ENCODE assay signal across 22 mouse cellular contexts in the genomic region with DNA sequence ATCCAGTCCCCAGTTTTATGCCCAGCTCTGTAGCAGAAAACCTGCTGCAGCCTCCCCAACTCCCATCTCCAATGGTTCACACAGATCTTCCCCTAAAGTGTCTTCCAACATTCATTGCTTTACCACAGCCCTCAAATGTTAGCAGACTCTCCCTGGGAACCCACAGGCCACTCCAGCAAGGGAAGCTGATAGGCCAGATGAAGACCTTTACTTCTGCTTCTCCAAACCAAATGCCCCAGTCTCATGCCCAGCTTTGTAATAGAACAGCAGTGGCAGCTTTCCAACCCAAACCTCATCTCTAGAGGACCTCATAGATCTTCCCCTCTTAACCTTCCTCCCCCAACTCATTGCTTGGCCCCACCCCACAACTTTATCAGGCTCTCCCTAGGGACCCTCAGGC.
"Had no signal": no experiment of that assay in that cellular context is flagged by ENCODE, and none has a peak within 500 bp of the region (broad histone marks: within the 10 kb centered on the region; RNA-seq: fewer than 3 reads in every experiment).

No protein-coding gene starts in this region.

- H3K36me3 ChIP-seq: kidney, embryonic 15.5 days; limb, embryonic 10.5 days; limb, embryonic 13.5 days; liver, embryonic 12.5 days; liver, embryonic 15.5 days; lung, embryonic 15.5 days had no signal

- DNase-seq: kidney, adult 11 months; kidney, adult 8-10 months; kidney, postnatal 10 days; kidney, postnatal 36 days; layer of hippocampus, adult 9-11 months; liver; lung, adult 18-20 months; lung, postnatal 14 days; midbrain, embryonic 14.5 days; right cerebral cortex, postnatal 14 days; right cerebral cortex, postnatal 4 days; spleen, adult 18-20 months; thymus, adult 18-20 months; thymus, postnatal 4 days had no signal

- H3K27ac ChIP-seq: kidney, embryonic 15.5 days; limb, embryonic 10.5 days; limb, embryonic 13.5 days; liver, embryonic 12.5 days; liver, embryonic 15.5 days; lung, embryonic 15.5 days; macrophage had no signal

- H3K4me3 ChIP-seq: kidney, embryonic 15.5 days; limb, embryonic 10.5 days; limb, embryonic 13.5 days; liver, embryonic 12.5 days; liver, embryonic 15.5 days; lung, embryonic 15.5 days had no signal

- H3K4me2 ChIP-seq: kidney, embryonic 15.5 days; limb, embryonic 13.5 days; liver, embryonic 12.5 days; liver, embryonic 15.5 days; lung, embryonic 15.5 days; midbrain, embryonic 11.5 days had no signal

- H3K9me3 ChIP-seq: kidney, embryonic 15.5 days; limb, embryonic 10.5 days; limb, embryonic 13.5 days; liver, embryonic 12.5 days; liver, embryonic 15.5 days; lung, embryonic 15.5 days had no signal

- H3K4me1 ChIP-seq: kidney, embryonic 15.5 days; limb, embryonic 10.5 days; limb, embryonic 13.5 days; liver, embryonic 15.5 days; lung, embryonic 15.5 days had no signal

- H3K27me3 ChIP-seq: liver, embryonic 12.5 days; liver, embryonic 15.5 days; lung, embryonic 15.5 days had no signal

- ATAC-seq: liver, embryonic 12.5 days had no signal

- H3K9ac ChIP-seq: kidney, embryonic 15.5 days; limb, embryonic 13.5 days; liver, embryonic 12.5 days; liver, embryonic 15.5 days; lung, embryonic 15.5 days had no signal
